Mouse (Mus musculus): ENCODE results near the gene Trmt11. TPM values are rescaled to one million over a fixed set of nuclear protein-coding genes. Genes with fewer than 3 reads are reported as not detected.
A peak's percentile ranks its signal among the peaks of the same experiment; 100 is the strongest.
"Not testable (repeated sequence)": the region's sequence is repeated elsewhere in the genome, so short reads cannot be mapped to it uniquely, and the experiment has no call there.

Gene Trmt11
- total RNA-seq, 1 experiment from 2014 or later = 10.8 TPM

DNA sequence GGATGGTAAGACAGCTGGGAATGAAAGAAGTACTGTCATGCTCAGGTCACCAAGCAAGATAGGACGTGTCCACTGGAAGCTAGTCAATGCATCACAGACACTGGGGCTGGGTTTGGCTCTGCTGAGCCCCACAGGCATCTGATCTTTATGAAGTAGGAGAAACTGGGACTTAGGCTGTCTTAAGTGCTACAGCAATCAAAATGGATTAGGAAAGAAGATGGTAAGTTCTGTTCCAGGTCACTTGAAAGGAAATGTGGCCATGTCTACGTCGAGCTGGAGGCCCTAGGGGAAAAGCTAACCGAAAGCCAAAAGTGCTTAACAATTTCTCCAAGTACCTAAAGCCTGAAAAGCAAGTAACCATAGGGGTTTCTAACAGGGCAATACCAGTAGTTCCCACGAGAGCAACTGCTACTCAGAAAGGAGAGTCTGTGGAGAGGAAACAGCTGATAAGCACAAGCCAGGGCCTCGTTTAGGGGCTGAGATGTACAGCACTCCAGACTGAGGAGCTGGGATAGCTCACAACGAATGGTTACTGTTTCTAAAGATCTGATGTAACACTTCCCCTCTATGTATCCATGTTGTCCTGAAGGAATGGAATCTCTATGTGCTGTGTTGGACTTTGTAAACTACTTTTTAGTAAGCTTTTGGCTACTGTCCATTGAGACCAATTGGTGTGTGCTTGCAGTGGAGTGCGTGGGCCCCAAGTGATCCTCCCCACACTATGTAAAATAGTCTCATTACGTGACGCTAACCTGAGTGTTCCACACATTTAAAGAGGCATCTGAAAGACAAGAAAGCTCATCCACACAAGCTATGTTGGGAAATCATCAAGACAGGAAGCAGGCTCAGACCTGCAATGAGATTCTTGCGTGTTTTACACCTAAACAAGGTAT lies 44.6 kb downstream of the Trmt11 start:
- no peak for DNase-seq

DNA sequence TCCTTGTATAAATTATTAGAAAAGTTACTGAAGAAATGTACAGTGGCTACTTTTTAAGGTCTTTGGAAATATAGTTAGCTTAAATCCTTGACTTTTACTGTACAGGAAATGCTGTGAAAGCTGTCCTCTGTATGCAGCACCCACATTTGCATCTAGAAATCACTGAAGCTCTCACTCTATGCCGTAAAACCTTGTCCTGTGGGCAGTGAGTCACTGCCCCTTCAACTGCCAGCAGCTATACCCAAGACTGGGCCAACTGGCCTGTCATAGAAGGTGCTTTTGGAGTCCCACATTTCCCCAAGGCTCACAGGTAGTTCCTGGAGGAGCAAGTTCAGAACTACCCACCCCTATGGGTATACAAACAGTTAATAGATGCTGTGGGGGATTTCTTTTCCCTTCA lies 48.2 kb downstream of the Trmt11 start:
- no peak for DNase-seq

GRCm38 (mm10) chr10:30549974-30550373 lies 50.6 kb downstream of the Trmt11 start:
- DNase-seq = no peak

- DNase-seq = peak; percentile 5
These were observed 62.1 kb downstream of the Trmt11 start for GRCm38 (mm10) chr10:30538538-30538815.

DNA sequence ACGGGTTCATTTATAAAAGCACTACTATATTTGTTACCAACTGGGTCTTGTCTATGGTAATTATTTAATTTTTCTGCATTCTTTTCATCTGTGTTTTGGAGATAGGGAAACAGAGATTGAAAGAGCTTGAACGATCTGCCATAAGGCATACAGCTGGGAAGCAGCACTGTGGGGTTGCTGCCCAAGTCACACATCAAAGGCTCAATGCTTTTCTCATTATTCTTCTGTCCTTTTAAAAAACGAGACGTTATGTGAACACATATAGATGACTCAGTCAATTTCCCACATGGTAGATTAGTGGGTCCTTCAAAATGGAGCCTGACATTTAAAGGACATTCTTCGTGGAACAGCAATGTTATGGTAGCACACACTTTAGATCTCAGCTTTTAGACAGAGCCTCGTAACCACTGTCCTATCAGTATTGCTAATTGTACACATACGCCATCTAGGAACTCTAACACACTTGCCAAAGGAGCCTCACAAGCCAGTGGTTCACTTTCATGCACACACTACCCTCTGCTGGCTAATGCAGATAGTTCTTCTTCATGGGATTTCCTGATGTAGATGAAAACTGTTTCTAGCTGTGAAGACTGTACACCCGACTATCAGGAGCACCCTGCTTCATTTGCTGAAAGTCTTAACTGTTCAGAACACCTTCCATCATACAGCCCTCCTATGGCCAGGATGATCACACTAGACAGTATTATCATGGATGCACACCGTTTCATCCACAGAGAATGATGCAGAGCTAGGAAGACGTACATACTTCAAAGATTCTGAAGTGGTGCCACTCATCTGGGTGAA lies 62.6 kb downstream of the Trmt11 start:
- DNase-seq = peak; percentile 44

- DNase-seq = not testable (repeated sequence)
These were observed 64.6 kb downstream of the Trmt11 start for GRCm38 (mm10) chr10:30535930-30536329.

DNA sequence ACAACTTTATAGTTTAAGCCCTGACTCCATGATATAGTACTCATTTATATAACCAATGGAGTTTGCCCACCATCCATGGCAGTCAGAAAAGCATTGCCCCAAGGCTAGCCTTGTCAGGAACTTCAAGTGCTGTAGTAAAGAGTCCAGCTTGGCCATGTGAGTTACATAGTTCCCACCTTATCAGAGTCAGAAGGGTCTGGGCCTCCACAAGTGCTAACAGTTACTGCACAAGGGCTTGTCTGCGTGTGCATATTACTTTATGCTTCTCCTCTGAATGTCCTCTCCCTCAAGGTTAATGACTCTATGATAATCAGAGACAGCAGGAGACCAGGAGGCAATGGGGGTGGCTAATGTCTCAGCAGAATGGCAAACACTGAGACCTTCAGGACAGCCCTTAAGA lies 73.4 kb downstream of the Trmt11 start:
- DNase-seq = no peak

DNA sequence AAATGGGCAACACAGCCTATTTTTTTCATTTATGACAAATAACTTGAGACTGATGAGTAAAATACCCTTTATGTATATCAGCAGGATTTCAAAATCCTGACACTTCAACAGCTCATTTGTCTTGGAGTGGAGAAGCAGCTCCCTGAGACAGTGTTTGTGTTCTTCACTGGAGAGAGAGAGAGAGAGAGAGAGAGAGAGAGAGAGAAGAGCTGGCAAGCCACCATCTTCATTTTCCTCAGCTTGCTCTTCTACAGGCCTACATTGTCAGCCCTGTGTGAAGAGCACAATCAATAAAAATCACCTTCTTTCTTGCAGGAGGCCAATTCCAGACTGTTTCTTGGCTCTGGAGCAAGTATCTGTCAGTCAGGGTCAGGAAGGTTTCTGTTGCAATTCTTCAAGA lies 78.8 kb downstream of the Trmt11 start:
- DNase-seq = no peak

- no peak for DNase-seq
These were observed 81.4 kb downstream of the Trmt11 start for GRCm38 (mm10) chr10:30519143-30519542.

- no peak for DNase-seq
These were observed 83.3 kb downstream of the Trmt11 start for GRCm38 (mm10) chr10:30517224-30517623.

DNA sequence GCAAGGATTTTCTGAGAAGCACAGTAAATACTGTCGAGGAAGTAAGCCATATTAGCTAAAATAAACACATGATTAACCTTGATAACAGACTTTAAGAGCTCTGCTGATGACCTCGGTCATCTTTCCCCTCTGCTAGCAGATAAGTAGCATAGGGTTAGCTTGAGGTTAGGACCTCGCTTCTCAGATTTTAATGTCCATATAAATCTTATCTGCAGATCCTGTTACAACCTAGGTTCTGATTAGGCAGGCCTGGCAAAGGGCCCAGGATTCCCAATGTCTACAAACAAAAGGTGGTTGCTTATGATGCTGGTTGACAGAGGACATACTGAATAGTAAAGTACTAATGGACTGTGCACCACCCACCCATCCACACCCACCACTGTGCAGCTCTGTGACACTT lies 83.8 kb downstream of the Trmt11 start:
- no peak for DNase-seq

GRCm38 (mm10) chr10:30504736-30505135 lies 95.8 kb downstream of the Trmt11 start:
- DNase-seq = no peak

- DNase-seq = no peak
These were observed 97.4 kb downstream of the Trmt11 start for GRCm38 (mm10) chr10:30503168-30503567.

DNA sequence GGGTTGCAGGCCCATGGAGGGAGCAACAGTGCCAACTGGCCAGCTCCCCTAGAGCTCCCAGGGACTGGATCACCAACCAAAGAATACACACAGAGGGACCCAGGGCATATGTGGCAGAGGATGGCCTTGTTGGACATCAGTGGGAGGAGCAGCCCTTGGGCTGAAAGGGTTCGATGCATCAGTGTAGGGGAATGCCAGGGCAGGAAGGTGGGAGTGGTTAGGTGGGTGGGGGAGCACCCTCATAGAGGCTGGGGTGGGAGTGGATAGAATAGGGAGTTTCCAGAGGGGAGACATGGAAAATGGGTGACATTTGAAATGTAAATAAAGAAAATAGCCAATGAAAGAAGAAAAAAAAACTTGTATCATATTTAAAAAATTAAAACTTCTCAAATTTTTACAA lies 97.8 kb downstream of the Trmt11 start:
- DNase-seq = no peak

- not testable (repeated sequence) for DNase-seq
These were observed 102.3 kb downstream of the Trmt11 start for GRCm38 (mm10) chr10:30498223-30498622.

Other genes with a start within 250 kb of the Trmt11 start
- gene Hint3, start 28.9 kb upstream of the Trmt11 start, total RNA-seq (2021) = 44.5 and 47.1 TPM in 2 replicates
- gene Ncoa7, start 202.6 kb upstream of the Trmt11 start, total RNA-seq (2021) = 35.2 and 38.4 TPM in 2 replicates
- 1.7 and 3.0 TPM in 2 replicates for gene Hey2, start 242.1 kb upstream of the Trmt11 start, total RNA-seq (2021)